Mouse (Mus musculus) olfactory bulb, adult 2 months (tissue): ENCODE data around the gene Zmiz1. TPM values are rescaled to one million over a fixed set of nuclear protein-coding genes. Genes with fewer than 3 reads are reported as not detected.

Experiments used
- H3K27ac ChIP-seq: fragments of 200-500 bp; 2 replicates; pipeline ENCODE4 v1.5.1; 2012; ENCODE audit warnings: low read depth, low read length; ENCODE audit not compliant: insufficient read depth
- H3K4me1 ChIP-seq: fragments of 200-500 bp; 2 replicates; pipeline ENCODE4 v1.6.1; 2012; ENCODE audit warnings: low read length; ENCODE audit not compliant: control insufficient read depth, insufficient read depth
- H3K4me3 ChIP-seq: fragments of 200-500 bp; 2 replicates; pipeline ENCODE4 v1.5.1; 2012; ENCODE audit warnings: mild to moderate bottlenecking, low read depth, low read length, moderate library complexity; ENCODE audit not compliant: insufficient read depth
- CTCF ChIP-seq: fragments of 200-500 bp; IDR thresholded peaks from 2 replicates; pipeline ENCODE4 v1.5.1; 2012; ENCODE audit warnings: low read depth, mild to moderate bottlenecking, low read length, moderate library complexity; ENCODE audit not compliant: insufficient read depth
- POLR2A ChIP-seq: fragments of 200-500 bp; IDR thresholded peaks from 2 replicates; pipeline ENCODE4 v1.6.1; 2012; ENCODE audit warnings: mild to moderate bottlenecking, low read depth, low read length, moderate library complexity; ENCODE audit not compliant: insufficient read depth
- WGBS: fragments of 180-500 bp; shearing (Covaris S2); methylation state at CpG from one replicate; pipeline ENCODE4 v1.1.7; 2018; 5-methylcytosine and 5-hydroxymethylcytosine counted together
- polyA plus RNA-seq: library from polyadenylated mRNA; stranded (reverse); fragments of >200 nt; gene quantifications from 2 replicates; pipeline ENCODE4 v1.2.4, GENCODE M21; 2012; ENCODE audit warnings: low replicate concordance; ENCODE audit not compliant: missing spikeins, insufficient read depth, insufficient read length

Zmiz1 gene
- polyA plus RNA-seq, 1 experiment, result not detected

DNA sequence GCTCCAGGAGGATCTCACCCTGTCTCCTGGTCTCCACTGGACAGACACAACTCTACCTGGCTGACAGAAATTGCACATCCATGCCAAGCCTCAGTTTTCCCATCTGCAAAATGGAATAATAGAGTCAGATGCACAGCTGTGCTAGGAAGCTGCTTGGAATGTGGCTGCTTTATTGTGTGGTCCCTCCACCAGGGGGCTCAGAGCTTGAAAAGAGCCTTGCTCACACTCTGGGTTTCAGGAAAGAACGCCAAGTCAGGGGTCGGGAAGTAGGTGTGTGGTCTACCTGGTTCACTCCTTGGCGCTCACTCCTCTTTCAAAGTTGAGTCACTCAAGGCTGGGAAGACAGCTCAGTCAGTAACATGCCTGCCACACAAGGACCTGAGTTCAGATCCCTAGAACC lies 101.9 kb downstream of the Zmiz1 start:
- no peak for TF ChIP-seq POLR2A
- no peak for TF ChIP-seq CTCF
- H3K4me1 ChIP-seq, result peaks cover 32% of the 10 kb centered on the region

DNA sequence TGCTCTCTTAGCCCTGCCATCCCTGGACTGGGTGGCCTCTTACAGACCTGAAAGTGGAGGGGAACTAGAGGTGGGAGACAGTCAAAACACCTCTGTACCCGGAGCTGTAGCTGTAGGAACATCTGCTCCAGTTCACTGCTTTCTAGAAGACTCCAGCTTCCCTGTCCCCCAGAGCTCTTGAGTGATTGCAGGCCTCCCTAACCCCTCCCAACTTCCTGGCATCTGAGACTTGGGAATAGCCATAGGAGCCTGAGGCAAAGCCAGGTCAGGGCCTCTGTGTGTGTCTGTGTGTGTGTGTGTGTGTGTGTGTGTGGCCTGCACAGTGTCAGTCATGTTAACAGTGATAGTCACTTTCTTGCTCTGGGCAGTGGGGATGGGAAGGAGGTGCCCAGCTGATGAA lies 102.7 kb downstream of the Zmiz1 start:
- peaks cover 25% of the 10 kb centered on the region for H3K4me1 ChIP-seq
- TF ChIP-seq POLR2A (no peak), CTCF (no peak)
- no peak overlapping the region for H3K27ac ChIP-seq
- no peak overlapping the region for H3K4me3 ChIP-seq
- WGBS, result 62% methylated on average over 1 of the region's 1 CpGs

More for the DNA sequence above, 101.9 kb downstream of the Zmiz1 start:
- Histone ChIP-seq H3K27ac (no peak overlapping the region), H3K4me3 (no peak overlapping the region)
- 92% methylated on average over 3 of the region's 3 CpGs for WGBS

DNA sequence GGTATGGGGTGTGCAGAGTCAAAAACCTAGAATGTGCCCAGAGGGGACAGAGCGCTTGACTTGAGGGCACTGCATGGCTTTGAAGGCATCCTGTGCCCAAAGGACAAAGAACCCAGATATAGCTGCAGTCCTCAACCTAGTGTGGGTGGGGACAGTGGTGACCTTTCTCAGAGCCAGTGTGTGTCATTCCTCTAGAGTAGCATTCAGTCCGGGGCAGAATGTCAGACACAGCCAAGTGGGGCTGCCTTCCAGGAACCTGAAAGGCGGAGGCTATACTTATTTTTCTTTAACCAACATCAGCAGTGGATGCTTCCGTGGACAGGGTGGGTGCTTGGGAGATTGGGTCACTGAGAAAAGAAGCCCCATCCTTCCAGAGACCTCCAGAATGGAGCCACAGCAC lies 103.5 kb downstream of the Zmiz1 start:
- 74% methylated on average over 4 of the region's 4 CpGs for WGBS
- TF ChIP-seq POLR2A (no peak), CTCF (no peak)
- Histone ChIP-seq H3K27ac (no peak overlapping the region), H3K4me3 (no peak overlapping the region), H3K4me1 (peaks cover 19% of the 10 kb centered on the region)

DNA sequence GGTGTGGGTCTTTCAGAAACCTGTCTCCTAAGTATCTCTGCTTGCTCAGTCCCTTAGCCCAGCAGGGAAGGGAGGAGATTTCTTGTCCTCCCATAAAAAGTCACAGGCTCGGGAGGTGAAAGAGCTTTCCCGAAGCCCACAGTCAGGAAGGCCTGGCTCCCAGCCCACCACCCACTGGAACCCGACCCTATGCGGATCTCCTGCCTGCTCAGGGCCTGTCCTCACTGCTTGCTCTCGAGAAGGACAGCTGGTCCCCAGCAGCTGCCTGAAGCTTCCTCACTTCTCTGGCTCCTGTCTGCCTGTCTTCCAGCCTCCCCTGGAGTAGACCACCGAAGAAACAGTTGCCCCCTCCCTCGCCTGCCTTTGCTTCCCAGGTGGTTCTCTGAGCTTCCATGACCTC lies 103.9 kb downstream of the Zmiz1 start:
- 73% methylated on average over 7 of the region's 7 CpGs for WGBS
- no peak for TF ChIP-seq CTCF
- no peak for TF ChIP-seq POLR2A
- no peak overlapping the region for H3K4me3 ChIP-seq
- no peak overlapping the region for H3K27ac ChIP-seq
- H3K4me1 ChIP-seq, result peaks cover 16% of the 10 kb centered on the region

DNA sequence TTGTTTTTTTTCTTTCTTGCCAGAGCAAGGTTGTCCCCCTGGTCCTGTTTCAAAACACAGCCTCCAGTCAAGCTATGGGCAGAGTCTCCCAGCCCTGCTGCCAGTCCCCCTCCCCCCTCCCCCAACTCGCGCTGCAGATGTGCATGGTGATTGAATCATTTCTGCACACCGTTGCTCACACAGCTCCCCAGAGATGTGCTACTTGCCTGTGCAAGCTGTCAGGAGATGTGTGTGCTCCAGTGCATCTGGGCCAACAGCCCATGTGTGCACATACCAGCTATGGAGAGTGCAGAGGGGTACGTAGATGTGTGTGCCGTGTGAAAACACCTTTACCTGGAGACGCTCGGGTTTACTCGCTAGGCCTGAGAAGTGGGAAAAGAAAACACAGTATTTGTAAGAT lies 105.6 kb downstream of the Zmiz1 start:
- H3K27ac ChIP-seq, result no peak overlapping the region
- TF ChIP-seq POLR2A (no peak), CTCF (no peak)
- 62% methylated on average over 8 of the region's 8 CpGs for WGBS

DNA sequence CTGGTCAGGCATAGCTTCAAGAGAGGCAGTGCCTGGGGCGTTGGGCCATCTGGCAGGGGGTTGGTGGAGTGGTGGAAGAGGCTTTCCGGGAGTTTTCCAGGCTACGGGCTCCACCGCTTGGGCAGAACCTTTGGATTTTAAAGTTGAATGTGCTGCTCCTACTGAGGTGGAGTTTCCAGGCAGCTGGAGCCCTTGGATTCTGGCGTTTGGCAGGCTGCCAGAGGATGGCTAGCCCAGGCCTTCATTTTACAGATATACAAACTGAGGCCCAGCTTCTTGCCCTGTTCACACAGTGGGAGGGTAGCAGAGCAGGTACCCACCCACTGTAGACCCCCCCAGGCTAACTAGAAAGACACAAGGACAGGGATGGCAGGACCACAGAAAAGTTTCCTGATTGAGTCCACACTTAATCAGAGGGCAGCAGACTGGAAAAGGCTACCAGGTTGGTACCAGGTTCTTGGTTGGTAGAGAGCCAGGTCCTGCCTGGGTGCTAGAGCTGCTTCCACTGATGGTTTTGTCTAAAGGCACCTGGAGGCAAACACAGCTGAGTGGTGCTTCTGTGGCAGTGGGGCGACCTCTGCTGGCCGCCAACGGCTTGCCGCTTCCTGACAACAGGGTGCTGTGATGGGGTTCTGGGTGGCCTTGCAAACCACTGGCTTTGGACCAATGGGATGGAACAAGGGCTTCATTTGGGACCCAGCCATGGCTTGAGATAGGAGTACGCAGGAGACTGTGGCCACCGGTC lies 106.5 kb downstream of the Zmiz1 start:
- peaks cover 16% of the 10 kb centered on the region for H3K4me1 ChIP-seq
- no peak overlapping the region for H3K4me3 ChIP-seq
- WGBS, result 11% methylated on average over 11 of the region's 11 CpGs
- TF ChIP-seq CTCF (peak; percentile 97), POLR2A (no peak)
- no peak overlapping the region for H3K27ac ChIP-seq

More for the DNA sequence above, 105.6 kb downstream of the Zmiz1 start:
- no peak overlapping the region for H3K4me3 ChIP-seq
- H3K4me1 ChIP-seq, result peaks cover 16% of the 10 kb centered on the region

DNA sequence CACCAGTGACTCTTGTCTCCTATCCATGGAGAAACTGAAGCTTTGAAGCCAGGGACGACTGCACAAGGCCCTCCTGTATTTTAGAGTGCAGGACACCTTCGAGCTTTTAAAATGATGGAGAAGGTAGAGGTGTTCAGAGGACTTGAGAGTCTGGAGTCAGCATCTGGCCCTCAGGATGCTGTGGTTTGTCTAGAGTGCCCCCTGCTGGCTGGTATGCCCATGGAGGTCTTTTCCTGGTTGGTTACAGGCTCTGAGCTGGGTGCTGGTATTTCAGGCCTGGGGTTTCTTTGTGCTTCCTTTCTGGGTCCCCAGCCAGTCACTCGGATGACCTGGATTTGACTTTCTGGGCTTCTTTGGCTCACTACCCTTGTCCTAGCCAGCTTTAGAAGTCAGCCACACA lies 108.3 kb downstream of the Zmiz1 start:
- Histone ChIP-seq H3K27ac (no peak overlapping the region), H3K4me1 (peaks cover 16% of the 10 kb centered on the region), H3K4me3 (no peak overlapping the region)
- peak; percentile 60 for TF ChIP-seq CTCF
- TF ChIP-seq POLR2A, result no peak
- 63% methylated on average over 3 of the region's 3 CpGs for WGBS

DNA sequence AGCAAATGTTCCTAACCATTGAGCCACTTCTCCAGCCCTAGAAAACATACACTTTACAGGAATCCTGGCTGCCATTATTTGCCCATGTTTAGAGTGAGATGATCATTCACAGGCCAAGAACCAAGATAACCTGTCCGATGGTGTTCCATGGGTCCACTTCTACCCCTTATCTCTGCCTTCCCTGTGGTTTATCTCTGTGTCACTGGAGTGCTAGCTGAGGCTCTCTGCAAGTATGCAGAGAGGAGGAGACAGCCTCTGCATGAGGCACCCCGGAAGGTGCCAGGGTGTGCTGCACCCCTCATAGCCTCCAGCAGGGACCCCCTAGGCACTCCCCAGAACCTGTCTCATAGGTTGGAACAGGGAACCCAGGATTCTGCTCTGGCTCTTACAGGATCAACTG lies 108.9 kb downstream of the Zmiz1 start:
- 92% methylated on average over 2 of the region's 2 CpGs for WGBS
- no peak for TF ChIP-seq POLR2A
- TF ChIP-seq CTCF, result no peak
- no peak overlapping the region for H3K4me3 ChIP-seq
- no peak overlapping the region for H3K27ac ChIP-seq
- H3K4me1 ChIP-seq, result peaks cover 13% of the 10 kb centered on the region

DNA sequence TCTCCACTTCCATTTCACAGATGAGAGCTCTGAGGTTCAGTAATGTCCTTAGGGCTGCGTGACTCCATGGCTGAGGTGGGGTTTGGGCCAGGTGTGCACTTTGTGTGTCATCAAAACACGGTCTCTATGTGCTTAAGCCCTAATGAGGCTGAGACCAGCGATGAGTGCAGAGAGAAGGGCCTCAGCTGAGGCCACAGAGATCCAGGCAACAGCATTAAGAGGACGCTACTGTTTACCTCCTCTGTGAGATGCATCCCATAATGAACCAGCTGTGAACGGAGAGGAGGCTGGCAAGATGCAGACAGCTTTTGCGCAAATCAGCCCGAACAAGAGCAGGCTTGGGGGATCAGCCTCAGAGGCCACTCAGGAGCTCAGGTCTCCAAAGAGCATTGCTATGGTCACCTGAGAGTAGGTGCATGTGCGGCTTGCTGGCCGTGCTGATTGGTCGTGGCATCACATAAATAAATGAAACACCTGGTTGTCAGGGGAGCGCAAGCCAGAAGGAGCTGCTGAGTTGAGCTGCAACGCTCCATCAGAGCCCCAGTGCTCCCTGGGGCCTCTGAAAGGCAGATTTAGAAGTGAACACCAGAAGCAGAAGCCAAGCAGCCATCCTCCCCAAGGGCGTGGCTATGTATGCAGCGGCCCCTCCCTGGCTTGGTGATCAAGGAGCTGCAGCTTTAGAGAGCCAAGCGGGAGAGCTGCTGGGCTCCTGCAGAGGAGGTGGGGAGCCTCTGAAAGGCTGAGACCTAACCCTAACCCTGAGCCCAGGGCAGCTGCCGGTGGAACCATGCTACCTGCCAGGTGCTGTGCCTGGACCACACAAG lies 115.3 kb downstream of the Zmiz1 start:
- no peak overlapping the region for H3K4me3 ChIP-seq
- 53% methylated on average over 16 of the region's 16 CpGs for WGBS
- TF ChIP-seq CTCF, result no peak
- peaks cover 23% of the 10 kb centered on the region for H3K4me1 ChIP-seq
- no peak overlapping the region for H3K27ac ChIP-seq
